Mouse (Mus musculus) E14TG2a.4 (cell line): ENCODE measurements around the gene Gnl3l.

ENCODE experiments used
- CTCF ChIP-seq: conservative IDR thresholded peaks from 2 replicates; pipeline ENCODE4 v1.5.1; 2014; ENCODE audit warnings: low read length
- POU5F1 ChIP-seq: IDR thresholded peaks from 2 replicates; pipeline ENCODE4 v1.6.1; 2014; ENCODE audit warnings: low read length, borderline replicate concordance

DNA sequence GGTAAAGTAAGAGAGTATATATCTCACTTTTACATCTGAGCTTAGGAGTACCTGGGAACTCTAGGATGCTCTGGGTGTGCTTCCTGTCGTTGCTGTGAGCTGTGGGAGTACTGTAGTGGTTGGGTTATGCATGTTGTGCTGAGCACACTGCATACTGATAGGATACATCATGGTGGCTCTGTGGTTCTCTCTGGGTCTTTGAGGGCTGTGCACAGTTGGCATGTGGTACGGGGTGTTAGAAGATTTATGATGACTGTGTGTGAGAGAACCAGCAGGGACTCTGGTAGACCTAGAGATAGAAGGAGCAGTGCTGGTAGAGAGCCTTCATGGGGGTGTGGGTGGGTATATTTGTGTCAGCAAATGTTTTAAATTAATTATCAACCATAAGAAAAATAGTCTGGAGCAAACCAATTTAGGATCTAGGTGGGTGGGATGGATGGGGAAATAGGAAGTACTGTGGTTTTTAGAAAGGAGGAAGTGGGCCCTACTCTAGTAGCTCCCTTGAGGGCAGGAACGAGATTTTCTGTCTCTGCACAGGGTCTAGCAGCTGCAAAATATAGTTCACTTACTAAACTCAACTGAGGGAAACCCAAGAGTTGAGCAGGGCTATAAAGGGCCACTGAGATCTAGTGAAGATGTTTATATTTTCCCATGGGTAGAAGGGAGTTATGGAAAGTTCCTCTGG, 44.6 kb upstream of the Gnl3l start:
- TF ChIP-seq CTCF: no peak
- TF ChIP-seq POU5F1: no peak
